In the genomic region with DNA sequence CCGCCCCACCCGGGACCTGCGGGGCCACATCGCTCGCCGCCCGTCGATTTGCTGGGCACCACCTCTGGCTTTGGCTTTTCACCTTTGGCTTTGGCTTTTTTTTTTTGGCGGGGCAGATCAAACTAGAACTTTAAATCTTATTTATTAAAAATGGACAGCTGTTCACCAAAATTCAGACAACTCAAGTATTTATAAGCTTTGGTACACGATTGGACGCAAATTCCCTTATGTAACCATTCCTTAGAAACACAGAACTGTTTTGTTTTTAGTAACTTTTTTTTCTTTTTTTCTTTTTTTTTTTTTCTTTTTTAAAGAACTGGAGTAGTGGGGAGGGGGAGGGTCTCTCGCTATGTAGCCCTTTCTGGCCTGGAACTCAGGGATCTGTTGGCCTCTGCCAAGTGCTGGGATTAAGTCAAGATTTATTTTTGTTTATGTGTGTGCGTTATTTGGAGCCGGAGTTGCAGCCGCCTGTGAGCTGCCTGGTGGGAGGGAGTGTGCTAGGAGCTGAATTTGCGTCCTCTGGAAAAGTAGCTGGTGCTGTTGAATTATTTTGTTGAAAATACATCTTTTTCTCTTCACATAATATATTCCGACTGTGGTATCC, we compare ENCODE assay signal across 8 mouse cellular contexts. TPM values are rescaled to one million over a fixed set of nuclear protein-coding genes. Genes with fewer than 3 reads are reported as not detected.
DNase-seq lines count a peak whose midpoint lies in the region; ATAC-seq and TF ChIP-seq lines count a peak whose summit lies in the region.

No protein-coding gene starts in this region.

- ATAC-seq in hindbrain, postnatal 0 days: no peak
- ATAC-seq in midbrain, embryonic 12.5 days (ENCODE audit: low FRiP score, low read depth): no peak

- intact Hi-C loops in heart, postnatal 25 days (cut with DNase I): loop anchor here (2.0 kb wide), 1 partner anchor 27 kb away; a partner anchor contains a TSS

- peak overlapping the region; percentile 73 for H3K4me2 ChIP-seq in hindbrain, postnatal 0 days (ENCODE audit: low read depth, low read length)
- peak overlapping the region; percentile 78 for H3K4me2 ChIP-seq in midbrain, embryonic 12.5 days (replicated peaks)

- H3K9me3 ChIP-seq in hindbrain, postnatal 0 days (ENCODE audit: low read length): no peaks in the 10 kb centered on the region
- no peaks in the 10 kb centered on the region for H3K9me3 ChIP-seq in midbrain, embryonic 12.5 days

- peak; percentile 94 for DNase-seq in heart, adult 11 months
- DNase-seq in heart, postnatal 25 days (ENCODE audit: low spot score): no peak
- DNase-seq in adipocyte (ENCODE audit: low spot score): peak; percentile 34
- peak; percentile 3 for DNase-seq in forelimb bud, embryonic 11.5 days (ENCODE audit: low read depth, low spot score)
- peak; percentile 23 for DNase-seq in hindbrain, postnatal 0 days (ENCODE audit: low spot score)
- no peak for DNase-seq in urinary bladder, postnatal 25 days (ENCODE audit: low spot score)
- no peak for DNase-seq in spleen, postnatal 36 days (ENCODE audit: low spot score in 2 of 2)

- peak overlapping the region; percentile 86 for H3K27ac ChIP-seq in hindbrain, postnatal 0 days
- peak overlapping the region; percentile 75 for H3K27ac ChIP-seq in midbrain, embryonic 12.5 days (replicated peaks)

- H3K27me3 ChIP-seq in hindbrain, postnatal 0 days (ENCODE audit: insufficient read depth, low read length): no peaks in the 10 kb centered on the region
- H3K27me3 ChIP-seq in midbrain, embryonic 12.5 days: no peaks in the 10 kb centered on the region

- 3% methylated on average over 17 of the region's 17 CpGs for WGBS in hindbrain, postnatal 0 days
- 6% methylated on average over 17 of the region's 17 CpGs for WGBS in midbrain, embryonic 12.5 days

- H3K9ac ChIP-seq in hindbrain, postnatal 0 days (replicated peaks; ENCODE audit: low read length): peak overlapping the region; percentile 71
- H3K9ac ChIP-seq in midbrain, embryonic 12.5 days (replicated peaks): peak overlapping the region; percentile 83

- no peak for TF ChIP-seq CTCF in hindbrain, postnatal 0 days (IDR thresholded peaks at IDR 0.05; ENCODE audit: low read depth)

- H3K36me3 ChIP-seq in hindbrain, postnatal 0 days (ENCODE audit: insufficient read depth, low read length): no peaks in the 10 kb centered on the region
- H3K36me3 ChIP-seq in midbrain, embryonic 12.5 days: no peaks in the 10 kb centered on the region

- peak overlapping the region; percentile 83 for H3K4me3 ChIP-seq in hindbrain, postnatal 0 days (ENCODE audit: low read length)
- H3K4me3 ChIP-seq in midbrain, embryonic 12.5 days: peak overlapping the region; percentile 91

- H3K4me1 ChIP-seq in hindbrain, postnatal 0 days (ENCODE audit: insufficient read depth, low read length): peaks cover 5% of the 10 kb centered on the region; the same call in 1 of the 2 replicates
- H3K4me1 ChIP-seq in midbrain, embryonic 12.5 days: peaks cover 7% of the 10 kb centered on the region

RNA-seq across cellular contexts. Expression of a gene that starts 0.9 kb away (rescaled TPM):
- total RNA-seq in heart, postnatal 25 days (2021): 10 to 100 TPM; 14.3 to 14.4 TPM
- 25.2 and 30.6 TPM in 2 replicates for total RNA-seq in hindbrain, postnatal 0 days (2014; rRNA removed)
- 26.3 and 29.9 TPM in 2 replicates for polyA plus RNA-seq in hindbrain, postnatal 0 days (2015; fragmentation: Nextera tagmentation; extraction: Ambion mirVana)
- polyA plus RNA-seq in midbrain, embryonic 12.5 days (2016; fragmentation: Nextera tagmentation; extraction: Ambion mirVana): 53.7 TPM in 2 replicates

RNA-seq across cellular contexts. Expression of a gene that starts 27.4 kb away (rescaled TPM):
- total RNA-seq in heart, postnatal 25 days (2021): 10 to 100 TPM; 33.0 to 35.4 TPM
- total RNA-seq in hindbrain, postnatal 0 days (2014; rRNA removed): 53.0 and 55.5 TPM in 2 replicates
- polyA plus RNA-seq in hindbrain, postnatal 0 days (2015; fragmentation: Nextera tagmentation; extraction: Ambion mirVana): 18.6 and 19.6 TPM in 2 replicates
- 26.1 and 27.5 TPM in 2 replicates for polyA plus RNA-seq in midbrain, embryonic 12.5 days (2016; fragmentation: Nextera tagmentation; extraction: Ambion mirVana)

RNA-seq across cellular contexts. Expression of a gene that starts 54.3 kb away (rescaled TPM):
- total RNA-seq in heart, postnatal 25 days (2021): 1 to 10 TPM; 3.9 to 4.3 TPM
- 67.9 and 72.1 TPM in 2 replicates for total RNA-seq in hindbrain, postnatal 0 days (2014; rRNA removed)
- 26.5 and 28.2 TPM in 2 replicates for polyA plus RNA-seq in hindbrain, postnatal 0 days (2015; fragmentation: Nextera tagmentation; extraction: Ambion mirVana)
- 24.7 and 29.8 TPM in 2 replicates for polyA plus RNA-seq in midbrain, embryonic 12.5 days (2016; fragmentation: Nextera tagmentation; extraction: Ambion mirVana)

Comparison
In these comparisons a context has a peak if more than half of its experiments do, and no peak if none do; other contexts are left out.
1. DNase-seq: peak in heart, adult 11 months (single experiment), adipocyte (single experiment), forelimb bud, embryonic 11.5 days (single experiment) and hindbrain, postnatal 0 days (single experiment); none in heart, postnatal 25 days (single experiment), urinary bladder, postnatal 25 days (single experiment) and spleen, postnatal 36 days (0 of 2).
2. RNA of a gene that starts 54.3 kb away (total RNA-seq): 67.9 to 72.1 TPM in hindbrain, postnatal 0 days; 3.9 to 4.3 TPM in heart, postnatal 25 days; every median in the first group is over 10 times any median in the second.